Mouse (Mus musculus): Measurements from ENCODE around the gene Hist2h2bb. TPM values are rescaled to one million over a fixed set of nuclear protein-coding genes. Genes with fewer than 3 reads are reported as not detected.

Gene Hist2h2bb
- polyA plus RNA-seq, 1 experiment, result 5.4 TPM

- H3K4me1 ChIP-seq (ENCODE audit: control insufficient read depth, insufficient read depth, low read length), result peaks cover 12% of the 10 kb centered on the region; the same call in 1 of the 2 replicates
- 71% methylated on average over 8 of the region's 8 CpGs for WGBS
- TF ChIP-seq CTCF (IDR thresholded peaks at IDR 0.05; ENCODE audit: borderline replicate concordance, insufficient read depth, low read depth, low read length) (no peak), POLR2A (IDR thresholded peaks at IDR 0.05; ENCODE audit: borderline replicate concordance, insufficient read depth, low read length) (no peak)
- H3K27me3 ChIP-seq (ENCODE audit: control insufficient read depth, insufficient read depth, low read length), result no peaks in the 10 kb centered on the region
- no peak for DNase-seq
- no peak overlapping the region for H3K4me3 ChIP-seq (replicated peaks; ENCODE audit: insufficient read depth, low read depth, low read length)
- H3K27ac ChIP-seq (ENCODE audit: insufficient read depth, low read length), result no peak overlapping the region
These were observed 42.6 kb upstream of the Hist2h2bb start for GRCm38 (mm10) chr3:96226695-96227648.

GRCm38 (mm10) chr3:96228828-96229227 lies 40.7 kb upstream of the Hist2h2bb start:
- no peak for TF ChIP-seq CTCF (IDR thresholded peaks at IDR 0.05; ENCODE audit: borderline replicate concordance, insufficient read depth, low read depth, low read length)
- TF ChIP-seq POLR2A (IDR thresholded peaks at IDR 0.05; ENCODE audit: borderline replicate concordance, insufficient read depth, low read length), result no peak
- Histone ChIP-seq H3K27me3 (ENCODE audit: control insufficient read depth, insufficient read depth, low read length) (no peaks in the 10 kb centered on the region), H3K4me3 (replicated peaks; ENCODE audit: insufficient read depth, low read depth, low read length) (no peak overlapping the region), H3K27ac (ENCODE audit: insufficient read depth, low read length) (no peak overlapping the region), H3K4me1 (ENCODE audit: control insufficient read depth, insufficient read depth, low read length) (peaks cover 8% of the 10 kb centered on the region; the same call in 1 of the 2 replicates)
- WGBS, result 82% methylated on average over 2 of the region's 2 CpGs
- DNase-seq, result no peak

- WGBS, result 83% methylated on average over 2 of the region's 2 CpGs
- H3K4me1 ChIP-seq (ENCODE audit: control insufficient read depth, insufficient read depth, low read length), result peaks cover 3% of the 10 kb centered on the region; the same call in 1 of the 2 replicates
- no peak for DNase-seq
- H3K27me3 ChIP-seq (ENCODE audit: control insufficient read depth, insufficient read depth, low read length), result no peaks in the 10 kb centered on the region
- H3K4me3 ChIP-seq (replicated peaks; ENCODE audit: insufficient read depth, low read depth, low read length), result no peak overlapping the region
- TF ChIP-seq POLR2A (IDR thresholded peaks at IDR 0.05; ENCODE audit: borderline replicate concordance, insufficient read depth, low read length) (no peak), CTCF (IDR thresholded peaks at IDR 0.05; ENCODE audit: borderline replicate concordance, insufficient read depth, low read depth, low read length) (no peak)
- no peak overlapping the region for H3K27ac ChIP-seq (ENCODE audit: insufficient read depth, low read length)
These were observed 39.1 kb upstream of the Hist2h2bb start for GRCm38 (mm10) chr3:96230404-96230803.

- WGBS, result 67% methylated on average over 4 of the region's 4 CpGs
- Histone ChIP-seq H3K27ac (ENCODE audit: insufficient read depth, low read length) (0 out of 2 replicates have a peak overlapping the region, but pooled peaks have one; percentile 21), H3K4me1 (ENCODE audit: control insufficient read depth, insufficient read depth, low read length) (no peaks in the 10 kb centered on the region), H3K4me3 (replicated peaks; ENCODE audit: insufficient read depth, low read depth, low read length) (no peak overlapping the region), H3K27me3 (ENCODE audit: control insufficient read depth, insufficient read depth, low read length) (no peaks in the 10 kb centered on the region)
- no peak for DNase-seq
- TF ChIP-seq POLR2A (IDR thresholded peaks at IDR 0.05; ENCODE audit: borderline replicate concordance, insufficient read depth, low read length) (no peak), CTCF (IDR thresholded peaks at IDR 0.05; ENCODE audit: borderline replicate concordance, insufficient read depth, low read depth, low read length) (no peak)
These were observed 38.4 kb upstream of the Hist2h2bb start for GRCm38 (mm10) chr3:96230910-96231757.

- no peak for DNase-seq
- no peaks in the 10 kb centered on the region for H3K27me3 ChIP-seq (ENCODE audit: control insufficient read depth, insufficient read depth, low read length)
- no peak for TF ChIP-seq POLR2A (IDR thresholded peaks at IDR 0.05; ENCODE audit: borderline replicate concordance, insufficient read depth, low read length)
- 68% methylated on average over 2 of the region's 2 CpGs for WGBS
- no peak overlapping the region for H3K4me3 ChIP-seq (replicated peaks; ENCODE audit: insufficient read depth, low read depth, low read length)
- H3K27ac ChIP-seq (ENCODE audit: insufficient read depth, low read length), result 0 out of 2 replicates have a peak overlapping the region, but pooled peaks have one; percentile 21
- no peaks in the 10 kb centered on the region for H3K4me1 ChIP-seq (ENCODE audit: control insufficient read depth, insufficient read depth, low read length)
These were observed 37.8 kb upstream of the Hist2h2bb start for GRCm38 (mm10) chr3:96231758-96232120.

GRCm38 (mm10) chr3:96234914-96235313 lies 34.6 kb upstream of the Hist2h2bb start:
- no peak overlapping the region for H3K27ac ChIP-seq (ENCODE audit: insufficient read depth, low read length)
- WGBS, result 67% methylated on average over 2 of the region's 2 CpGs
- TF ChIP-seq POLR2A (IDR thresholded peaks at IDR 0.05; ENCODE audit: borderline replicate concordance, insufficient read depth, low read length), result no peak
- TF ChIP-seq CTCF (IDR thresholded peaks at IDR 0.05; ENCODE audit: borderline replicate concordance, insufficient read depth, low read depth, low read length), result no peak
- no peaks in the 10 kb centered on the region for H3K27me3 ChIP-seq (ENCODE audit: control insufficient read depth, insufficient read depth, low read length)
- H3K4me1 ChIP-seq (ENCODE audit: control insufficient read depth, insufficient read depth, low read length), result no peaks in the 10 kb centered on the region
- H3K4me3 ChIP-seq (replicated peaks; ENCODE audit: insufficient read depth, low read depth, low read length), result no peak overlapping the region
- no peak for DNase-seq

GRCm38 (mm10) chr3:96235836-96236235 lies 33.7 kb upstream of the Hist2h2bb start:
- DNase-seq, result no peak
- Histone ChIP-seq H3K27ac (ENCODE audit: insufficient read depth, low read length) (no peak overlapping the region), H3K4me1 (ENCODE audit: control insufficient read depth, insufficient read depth, low read length) (no peaks in the 10 kb centered on the region), H3K4me3 (replicated peaks; ENCODE audit: insufficient read depth, low read depth, low read length) (no peak overlapping the region), H3K27me3 (ENCODE audit: control insufficient read depth, insufficient read depth, low read length) (no peaks in the 10 kb centered on the region)
- no peak for TF ChIP-seq POLR2A (IDR thresholded peaks at IDR 0.05; ENCODE audit: borderline replicate concordance, insufficient read depth, low read length)
- TF ChIP-seq CTCF (IDR thresholded peaks at IDR 0.05; ENCODE audit: borderline replicate concordance, insufficient read depth, low read depth, low read length), result no peak
- WGBS, result 64% methylated on average over 3 of the region's 3 CpGs
